Mouse (Mus musculus) intestine, embryonic 14.5 days (tissue): Measurements from ENCODE around the gene Tubgcp6. TPM values are rescaled to one million over a fixed set of nuclear protein-coding genes. Genes with fewer than 3 reads are reported as not detected.

ENCODE experiments used
- ATAC-seq: fragments of 200-750 bp; cut with Nextera tagmentation; replicated peaks from 2 replicates; pipeline ENCODE4 v1.8.0; 2017; ENCODE audit warnings: low read depth, moderate number of reproducible peaks, moderate TSS enrichment, moderate library complexity; ENCODE audit not compliant: low FRiP score, low TSS enrichment
- DNase-seq: peaks from one replicate; pipeline ENCODE4 v3.0.0-alpha.2; 2018; ENCODE audit warnings: low spot score
- H3K27ac ChIP-seq: fragments of 300-500 bp; sonication (generic); 2 replicates; pipeline ENCODE4 v1.5.1; 2014; ENCODE audit warnings: low read depth, mild to moderate bottlenecking, control low read depth
- H3K27me3 ChIP-seq: fragments of 300-500 bp; sonication (generic); replicated peaks from 2 replicates; pipeline ENCODE4 v1.6.1; 2014; ENCODE audit warnings: low read length, control low read depth; ENCODE audit not compliant: control insufficient read depth, insufficient read depth
- H3K36me3 ChIP-seq: fragments of 300-500 bp; sonication (generic); 2 replicates; pipeline ENCODE4 v1.6.1; 2014; ENCODE audit warnings: low read length, control low read depth; ENCODE audit not compliant: control insufficient read depth, insufficient read depth
- H3K4me1 ChIP-seq: fragments of 300-500 bp; sonication (generic); replicated peaks from 2 replicates; pipeline ENCODE4 v1.6.1; 2014; ENCODE audit warnings: low read length, control low read depth, mixed read lengths; ENCODE audit not compliant: control insufficient read depth, insufficient read depth
- H3K4me2 ChIP-seq: fragments of 300-500 bp; sonication (generic); 2 replicates; pipeline ENCODE4 v1.6.1; 2014; ENCODE audit warnings: low read length
- H3K4me3 ChIP-seq: fragments of 300-500 bp; sonication (generic); 2 replicates; pipeline ENCODE4 v1.5.1; 2014; ENCODE audit warnings: low read depth, low read length, control low read depth, mixed read lengths
- H3K9ac ChIP-seq: fragments of 300-500 bp; sonication (generic); 2 replicates; pipeline ENCODE4 v1.6.1; 2014; ENCODE audit warnings: mild to moderate bottlenecking, low read length
- H3K9me3 ChIP-seq: fragments of 300-500 bp; sonication (generic); 2 replicates; pipeline ENCODE4 v1.6.1; 2016; ENCODE audit warnings: low read length, control low read depth; ENCODE audit not compliant: control insufficient read depth
- WGBS: fragments of 180-500 bp; shearing (Covaris S2); extraction: QIAGEN DNeasy Blood & Tissue Kit; methylation state at CpG from one replicate; pipeline ENCODE4 v1.1.7; 2014; 5-methylcytosine and 5-hydroxymethylcytosine counted together
- polyA plus RNA-seq: library from polyadenylated mRNA; unstranded; fragments of >200 nt; fragmentation: Nextera tagmentation; extraction: Ambion mirVana; gene quantifications from 2 replicates; pipeline ENCODE4 v1.2.1, GENCODE M21; 2014

Gene Tubgcp6
- 16.0 and 16.5 TPM in 2 replicates for polyA plus RNA-seq

- Histone ChIP-seq H3K9ac (peak within 1 kb of the TSS; percentile 86), H3K4me2 (peak within 1 kb of the TSS; percentile 88), H3K4me3 (peak within 1 kb of the TSS; percentile 94), H3K36me3 (peaks cover 17% of the 10 kb centered on the region), H3K9me3 (no peaks in the 10 kb centered on the region), H3K4me1 (peaks cover 31% of the 10 kb centered on the region), H3K27me3 (no peaks in the 10 kb centered on the region), H3K27ac (peak within 1 kb of the TSS; percentile 45; the same call in 1 of the 2 replicates)
- DNase-seq (peak; percentile 98), ATAC-seq (peak; percentile 86)
- under 1% methylated on average over 47 of the region's 47 CpGs for WGBS
Measured at GRCm38 (mm10) chr15:89122649-89123366, at the start of gene Tubgcp6. Gene Tubgcp6 (minus strand): TSS chr15:89123112.

- Histone ChIP-seq H3K4me3 (peak overlapping the region; percentile 51), H3K36me3 (peaks cover 15% of the 10 kb centered on the region), H3K27me3 (no peaks in the 10 kb centered on the region), H3K4me1 (peaks cover 64% of the 10 kb centered on the region), H3K9ac (peak overlapping the region; percentile 60; the same call in 1 of the 2 replicates), H3K4me2 (peak overlapping the region; percentile 100), H3K27ac (peak overlapping the region; percentile 14; the same call in 1 of the 2 replicates), H3K9me3 (no peaks in the 10 kb centered on the region)
- ATAC-seq (no peak), DNase-seq (peak; percentile 62)
- WGBS: 48% methylated on average over 17 of the region's 17 CpGs
Measured at GRCm38 (mm10) chr15:89172276-89172935, 49.5 kb upstream of the Tubgcp6 start.

- ATAC-seq (no peak), DNase-seq (no peak)
- Histone ChIP-seq H3K4me1 (peaks cover 57% of the 10 kb centered on the region), H3K4me2 (no peak overlapping the region), H3K27ac (no peak overlapping the region), H3K4me3 (no peak overlapping the region), H3K27me3 (no peaks in the 10 kb centered on the region), H3K9me3 (no peaks in the 10 kb centered on the region), H3K9ac (no peak overlapping the region), H3K36me3 (peaks cover 22% of the 10 kb centered on the region)
- 96% methylated on average over 5 of the region's 5 CpGs for WGBS
Measured at GRCm38 (mm10) chr15:89171526-89172051, 48.7 kb upstream of the Tubgcp6 start.

GRCm38 (mm10) chr15:89170102-89170501, 47.2 kb upstream of the Tubgcp6 start:
- DNase-seq: no peak
- Histone ChIP-seq H3K9ac (no peak overlapping the region), H3K27me3 (no peaks in the 10 kb centered on the region), H3K36me3 (peaks cover 37% of the 10 kb centered on the region), H3K4me1 (peaks cover 42% of the 10 kb centered on the region), H3K9me3 (no peaks in the 10 kb centered on the region), H3K27ac (peak overlapping the region; percentile 63), H3K4me2 (peak overlapping the region; percentile 28; the same call in 1 of the 2 replicates), H3K4me3 (no peak overlapping the region)
- no peak for ATAC-seq
- 24% methylated on average over 3 of the region's 3 CpGs for WGBS

- Histone ChIP-seq H3K9ac (no peak overlapping the region; the same call in 1 of the 2 replicates), H3K4me1 (peaks cover 35% of the 10 kb centered on the region), H3K27me3 (no peaks in the 10 kb centered on the region), H3K36me3 (peaks cover 43% of the 10 kb centered on the region), H3K4me2 (peak overlapping the region; percentile 28), H3K27ac (peak overlapping the region; percentile 63), H3K9me3 (no peaks in the 10 kb centered on the region), H3K4me3 (no peak overlapping the region)
- 3% methylated on average over 10 of the region's 10 CpGs for WGBS
- peak; percentile 56 for ATAC-seq
- DNase-seq: peak; percentile 82
Measured at GRCm38 (mm10) chr15:89169431-89169830, 46.5 kb upstream of the Tubgcp6 start.

- WGBS: 46% methylated on average over 10 of the region's 10 CpGs
- DNase-seq (no peak), ATAC-seq (no peak)
- peaks cover 48% of the 10 kb centered on the region for H3K36me3 ChIP-seq
- peak overlapping the region; percentile 52 for H3K27ac ChIP-seq
- H3K4me2 ChIP-seq: peak overlapping the region; percentile 28
- H3K27me3 ChIP-seq: no peaks in the 10 kb centered on the region
- H3K9me3 ChIP-seq: no peaks in the 10 kb centered on the region
- peaks cover 30% of the 10 kb centered on the region for H3K4me1 ChIP-seq
- H3K9ac ChIP-seq: no peak overlapping the region
- no peak overlapping the region for H3K4me3 ChIP-seq
Measured at GRCm38 (mm10) chr15:89168922-89169321, 46.0 kb upstream of the Tubgcp6 start.

- Histone ChIP-seq H3K4me3 (no peak overlapping the region), H3K4me1 (peaks cover 20% of the 10 kb centered on the region), H3K27ac (no peak overlapping the region), H3K9ac (no peak overlapping the region), H3K4me2 (no peak overlapping the region), H3K27me3 (no peaks in the 10 kb centered on the region), H3K36me3 (peaks cover 83% of the 10 kb centered on the region), H3K9me3 (no peaks in the 10 kb centered on the region)
- DNase-seq (no peak), ATAC-seq (no peak)
- WGBS: 95% methylated on average over 12 of the region's 12 CpGs
Measured at GRCm38 (mm10) chr15:89165478-89165877, 42.6 kb upstream of the Tubgcp6 start.

- ATAC-seq (0 out of 2 replicates have a peak, but pooled peaks have one; percentile 13), DNase-seq (no peak)
- no peak overlapping the region for H3K4me2 ChIP-seq
- 84% methylated on average over 9 of the region's 9 CpGs for WGBS
- no peak overlapping the region for H3K4me3 ChIP-seq
- H3K4me1 ChIP-seq: no peaks in the 10 kb centered on the region
- H3K9me3 ChIP-seq: no peaks in the 10 kb centered on the region
- H3K9ac ChIP-seq: no peak overlapping the region
- peaks cover 100% of the 10 kb centered on the region for H3K36me3 ChIP-seq
- H3K27ac ChIP-seq: no peak overlapping the region
- H3K27me3 ChIP-seq: no peaks in the 10 kb centered on the region
Measured at GRCm38 (mm10) chr15:89161397-89161796, 38.5 kb upstream of the Tubgcp6 start.
